Mouse (Mus musculus) 3T3-L1 (cell line): ENCODE results near the gene Gtpbp8.

Source experiments
- DNase-seq: peaks from one replicate; pipeline ENCODE4 v3.0.0-alpha.2; 2015; ENCODE audit warnings: low read depth, low spot score

The Gtpbp8 gene

GRCm38 (mm10) chr16:44745866-44746562 lies at the start of gene Gtpbp8:
Gene Gtpbp8, minus strand, starts transcription at chr16:44746363.
- DNase-seq = peak; percentile 97

- DNase-seq = peak; percentile 74
Measured at GRCm38 (mm10) chr16:44794416-44794815, 48.3 kb upstream of the Gtpbp8 start.

- DNase-seq = no peak
Measured at GRCm38 (mm10) chr16:44786934-44787333, 40.8 kb upstream of the Gtpbp8 start.

- no peak for DNase-seq
Measured at GRCm38 (mm10) chr16:44780751-44781150, 34.6 kb upstream of the Gtpbp8 start.

- DNase-seq = no peak
Measured at GRCm38 (mm10) chr16:44779494-44779893, 33.3 kb upstream of the Gtpbp8 start.

GRCm38 (mm10) chr16:44778538-44779147 lies 32.5 kb upstream of the Gtpbp8 start:
- DNase-seq = no peak

- no peak for DNase-seq
Measured at GRCm38 (mm10) chr16:44774201-44774600, 28.0 kb upstream of the Gtpbp8 start.

- DNase-seq = no peak
Measured at GRCm38 (mm10) chr16:44773673-44774072, 27.5 kb upstream of the Gtpbp8 start.

- DNase-seq = no peak
Measured at GRCm38 (mm10) chr16:44772577-44772976, 26.4 kb upstream of the Gtpbp8 start.

- DNase-seq = peak; percentile 75
Measured at GRCm38 (mm10) chr16:44767967-44768366, 21.8 kb upstream of the Gtpbp8 start.

- no peak for DNase-seq
Measured at GRCm38 (mm10) chr16:44767506-44767905, 21.3 kb upstream of the Gtpbp8 start.

- no peak for DNase-seq
Measured at GRCm38 (mm10) chr16:44766320-44766892, 20.2 kb upstream of the Gtpbp8 start.

GRCm38 (mm10) chr16:44765555-44766319 lies 19.6 kb upstream of the Gtpbp8 start, which contains the start of gene Cd200r1:
Gene Cd200r1, plus strand, starts transcription at chr16:44765736.
- no peak for DNase-seq

GRCm38 (mm10) chr16:44761811-44762210 lies 15.6 kb upstream of the Gtpbp8 start:
- DNase-seq = peak; percentile 63

GRCm38 (mm10) chr16:44757700-44758099 lies 11.5 kb upstream of the Gtpbp8 start:
- no peak for DNase-seq

GRCm38 (mm10) chr16:44748007-44748406 lies 1.8 kb upstream of the Gtpbp8 start:
- no peak for DNase-seq

- no peak for DNase-seq
Measured at GRCm38 (mm10) chr16:44745471-44745865, 695 bp downstream of the Gtpbp8 start.

GRCm38 (mm10) chr16:44742753-44743152 lies 3.4 kb downstream of the Gtpbp8 start:
- peak; percentile 70 for DNase-seq

GRCm38 (mm10) chr16:44736118-44736517 lies 10.0 kb downstream of the Gtpbp8 start:
- DNase-seq = no peak

GRCm38 (mm10) chr16:44735676-44736075 lies 10.5 kb downstream of the Gtpbp8 start:
- no peak for DNase-seq

- no peak for DNase-seq
Measured at GRCm38 (mm10) chr16:44734059-44734458, 12.1 kb downstream of the Gtpbp8 start.

GRCm38 (mm10) chr16:44727525-44727924 lies 18.6 kb downstream of the Gtpbp8 start:
- no peak for DNase-seq
